In the genomic region with DNA sequence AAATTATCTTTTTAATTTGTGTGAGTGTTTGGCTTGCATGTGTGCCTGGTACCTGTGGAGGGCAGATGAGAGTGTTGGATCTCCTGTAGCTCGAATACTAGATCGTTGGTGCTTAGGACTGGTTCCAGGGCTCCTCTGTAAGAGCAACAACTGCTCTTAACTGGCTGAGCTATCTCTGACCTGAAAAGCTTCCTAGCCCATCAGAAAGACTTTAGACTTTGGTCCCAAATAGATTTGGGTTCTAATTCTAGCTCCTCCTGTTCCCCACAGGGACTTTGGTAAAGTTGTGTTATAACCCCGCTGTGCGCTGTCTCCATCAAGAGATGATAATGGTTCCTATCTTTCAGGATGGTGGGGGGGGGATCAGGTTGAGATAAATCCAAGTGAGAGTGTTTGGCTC, we compare ENCODE assay signal across 13 mouse cellular contexts. TPM values are rescaled to one million over a fixed set of nuclear protein-coding genes. Genes with fewer than 3 reads are reported as not detected.
DNase-seq lines count a peak whose midpoint lies in the region; ATAC-seq and TF ChIP-seq lines count a peak whose summit lies in the region.
"Had no signal": no experiment of that assay in that cellular context is flagged by ENCODE, and none has a peak within 500 bp of the region (broad histone marks: within the 10 kb centered on the region; RNA-seq: fewer than 3 reads in every experiment).

No protein-coding gene starts in this region.

- H3K27me3 ChIP-seq in heart, embryonic 10.5 days (ENCODE audit: insufficient read depth, poor library complexity, severe bottlenecking): 0 out of 2 replicates have a peak, but pooled peaks cover 4% of the 10 kb centered on the region
- no peaks in the 10 kb centered on the region for H3K27me3 ChIP-seq in kidney, adult 2 months (replicated peaks; ENCODE audit: control insufficient read depth, insufficient read depth, low read length)
- no peaks in the 10 kb centered on the region for H3K27me3 ChIP-seq in embryonic facial prominence, embryonic 14.5 days (replicated peaks; ENCODE audit: control insufficient read depth, insufficient read depth, low read length)
- no peaks in the 10 kb centered on the region for H3K27me3 ChIP-seq in liver, postnatal 0 days (ENCODE audit: insufficient read depth, low read length)

- DNase-seq in heart, embryonic 10.5 days (ENCODE audit: low spot score): no peak
- no peak for DNase-seq in heart, postnatal 14 days
- DNase-seq in kidney, adult 2 months: peak; percentile 34
- no peak for DNase-seq in kidney, adult 8-10 months
- DNase-seq in embryonic facial prominence, embryonic 14.5 days (ENCODE audit: low spot score): no peak
- no peak for DNase-seq in liver, postnatal 0 days
- DNase-seq in right cerebral cortex, adult 18-20 months: no peak
- no peak for DNase-seq in cerebellum, adult 9-10 months
- DNase-seq: B cell, adult 2 months; forebrain, postnatal 0 days; lung, embryonic 14.5 days had no signal

- no peak for TF ChIP-seq EP300 in liver, postnatal 0 days (IDR thresholded peaks at IDR 0.05; ENCODE audit: low read depth)

- peak overlapping the region; percentile 71 for H3K4me3 ChIP-seq in heart, embryonic 10.5 days
- H3K4me3 ChIP-seq in kidney, adult 2 months (ENCODE audit: insufficient read depth, low read depth, low read length): no peak overlapping the region
- no peak overlapping the region for H3K4me3 ChIP-seq in embryonic facial prominence, embryonic 14.5 days (ENCODE audit: low read depth, low read length)
- no peak overlapping the region; the same call in 1 of the 2 replicates for H3K4me3 ChIP-seq in liver, postnatal 0 days (ENCODE audit: low read depth, low read length)

- H3K9me3 ChIP-seq in heart, embryonic 10.5 days: no peaks in the 10 kb centered on the region
- H3K9me3 ChIP-seq in embryonic facial prominence, embryonic 14.5 days (ENCODE audit: control insufficient read depth, low read length): no peaks in the 10 kb centered on the region
- no peaks in the 10 kb centered on the region for H3K9me3 ChIP-seq in liver, postnatal 0 days (ENCODE audit: low read length)
- H3K9me3 ChIP-seq: G1E had no signal

- no peaks in the 10 kb centered on the region for H3K36me3 ChIP-seq in heart, embryonic 10.5 days
- H3K36me3 ChIP-seq in kidney, adult 2 months (ENCODE audit: control insufficient read depth, insufficient read depth, low read length): no peaks in the 10 kb centered on the region
- H3K36me3 ChIP-seq in embryonic facial prominence, embryonic 14.5 days (ENCODE audit: control insufficient read depth, insufficient read depth, low read length): no peaks in the 10 kb centered on the region
- no peaks in the 10 kb centered on the region for H3K36me3 ChIP-seq in liver, postnatal 0 days (replicated peaks; ENCODE audit: insufficient read depth, low read length)
- H3K36me3 ChIP-seq: G1E had no signal

- no peak for ATAC-seq in embryonic facial prominence, embryonic 14.5 days (ENCODE audit: low read depth)
- ATAC-seq in liver, postnatal 0 days: no peak
- ATAC-seq: activated CD4-positive, CD25-positive, alpha-beta regulatory T cell, adult 4 months; forebrain, postnatal 0 days had no signal

- peaks cover 72% of the 10 kb centered on the region for H3K4me1 ChIP-seq in heart, embryonic 10.5 days
- H3K4me1 ChIP-seq in kidney, adult 2 months (ENCODE audit: control insufficient read depth, insufficient read depth, low read length): peaks cover 43% of the 10 kb centered on the region
- H3K4me1 ChIP-seq in embryonic facial prominence, embryonic 14.5 days (ENCODE audit: control insufficient read depth, insufficient read depth, low read length): peaks cover 52% of the 10 kb centered on the region
- peaks cover 36% of the 10 kb centered on the region for H3K4me1 ChIP-seq in liver, postnatal 0 days (ENCODE audit: insufficient read depth)

- TF ChIP-seq CTCF in kidney, adult 2 months (conservative IDR thresholded peaks at IDR 0.05; ENCODE audit: insufficient read depth, insufficient read length, low read depth, low read length): no peak; the same call in 1 of the 2 replicates
- TF ChIP-seq CTCF in liver, postnatal 0 days (IDR thresholded peaks at IDR 0.05; ENCODE audit: low read depth): no peak

- H3K9ac ChIP-seq in embryonic facial prominence, embryonic 14.5 days (ENCODE audit: low read depth, low read length): no peak overlapping the region
- H3K9ac ChIP-seq in liver, postnatal 0 days (replicated peaks): no peak overlapping the region
- H3K9ac ChIP-seq: lung, embryonic 14.5 days had no signal

- no peak for TF ChIP-seq POLR2A in kidney, adult 2 months (IDR thresholded peaks at IDR 0.05; ENCODE audit: low read depth, low read length)

- intact Hi-C loops in heart, postnatal 14 days (cut with DNase I): loop anchor here (5.0 kb wide), 1 partner anchor 48 kb away; no protein-coding TSS in a partner anchor

- no peak overlapping the region for H3K27ac ChIP-seq in heart, embryonic 10.5 days
- no peak overlapping the region for H3K27ac ChIP-seq in kidney, adult 2 months (ENCODE audit: insufficient read depth, low read depth, low read length)
- no peak overlapping the region for H3K27ac ChIP-seq in embryonic facial prominence, embryonic 14.5 days (replicated peaks; ENCODE audit: low read depth, low read length)
- H3K27ac ChIP-seq in liver, postnatal 0 days (ENCODE audit: low read depth): no peak overlapping the region

- 74% methylated on average over 4 of the region's 4 CpGs for WGBS in heart, embryonic 10.5 days
- 64% methylated on average over 4 of the region's 4 CpGs for WGBS in kidney, adult 2 months
- WGBS in embryonic facial prominence, embryonic 14.5 days: 92% methylated on average over 4 of the region's 4 CpGs
- 77% methylated on average over 4 of the region's 4 CpGs for WGBS in liver, postnatal 0 days (ENCODE audit: insufficient replicate concordance)

- H3K4me2 ChIP-seq in embryonic facial prominence, embryonic 14.5 days (ENCODE audit: low read depth, low read length): peak overlapping the region; percentile 82
- H3K4me2 ChIP-seq in liver, postnatal 0 days (ENCODE audit: low read depth, low read length): peak overlapping the region; percentile 83

RNA-seq across cellular contexts. Expression of gene Ece1, which starts 2.0 kb away (rescaled TPM):
- 118 and 165 TPM in 2 replicates for polyA plus RNA-seq in heart, embryonic 10.5 days (2016; fragmentation: Nextera tagmentation; extraction: Ambion mirVana)
- total RNA-seq in heart, postnatal 14 days (2021): 100 to 1,000 TPM in 1 of 2 experiments, 10 to 100 TPM in 1; 94.5 to 117 TPM
- 30.7 and 33.7 TPM in 2 replicates for polyA plus RNA-seq in kidney, adult 2 months (2012; rRNA removed)
- 57.8 and 62.1 TPM in 2 replicates for polyA plus RNA-seq in embryonic facial prominence, embryonic 14.5 days (2014; fragmentation: Nextera tagmentation; extraction: Ambion mirVana)
- polyA plus RNA-seq in liver, postnatal 0 days (2015; fragmentation: Nextera tagmentation; extraction: Ambion mirVana): 32.9 and 35.7 TPM in 2 replicates
